Comparison of ENCODE assay signal across 13 mouse cellular contexts in genomic region chr5:115168641-115169415, GRCm38 (mm10). TPM values are rescaled to one million over a fixed set of nuclear protein-coding genes. Genes with fewer than 3 reads are reported as not detected.
DNase-seq lines count a peak whose midpoint lies in the region; ATAC-seq and TF ChIP-seq lines count a peak whose summit lies in the region.
"Had no signal": no experiment of that assay in that cellular context is flagged by ENCODE, and none has a peak within 500 bp of the region (broad histone marks: within the 10 kb centered on the region; RNA-seq: fewer than 3 reads in every experiment).

No protein-coding gene starts in this region.

- H3K4me1 ChIP-seq in forebrain, embryonic 13.5 days: no peaks in the 10 kb centered on the region
- peaks cover 10% of the 10 kb centered on the region for H3K4me1 ChIP-seq in forebrain, embryonic 12.5 days
- H3K4me1 ChIP-seq in thymus, adult 2 months (replicated peaks; ENCODE audit: control insufficient read depth, insufficient read depth, low read length): peaks cover 21% of the 10 kb centered on the region

- TF ChIP-seq CTCF in thymus, adult 2 months (IDR thresholded peaks at IDR 0.05; ENCODE audit: borderline replicate concordance, control insufficient read depth, extremely low read depth, insufficient read depth, low read length, poor library complexity): no peak

- H3K9ac ChIP-seq in forebrain, embryonic 13.5 days: 0 out of 2 replicates have a peak overlapping the region, but pooled peaks have one; percentile 16
- H3K9ac ChIP-seq in forebrain, embryonic 12.5 days: no peak overlapping the region
- H3K9ac ChIP-seq: forebrain, postnatal 0 days; liver, embryonic 13.5 days; midbrain, embryonic 12.5 days had no signal

- H3K9me3 ChIP-seq in forebrain, embryonic 13.5 days (replicated peaks): no peaks in the 10 kb centered on the region
- H3K9me3 ChIP-seq in forebrain, embryonic 12.5 days: no peaks in the 10 kb centered on the region
- H3K9me3 ChIP-seq: midbrain, embryonic 12.5 days had no signal

- no peak overlapping the region for H3K27ac ChIP-seq in forebrain, embryonic 13.5 days
- H3K27ac ChIP-seq in forebrain, embryonic 12.5 days: no peak overlapping the region
- no peak overlapping the region for H3K27ac ChIP-seq in thymus, adult 2 months (ENCODE audit: control insufficient read depth, insufficient read depth, low read length)
- H3K27ac ChIP-seq: liver, embryonic 13.5 days; midbrain, embryonic 12.5 days had no signal

- no peak for ATAC-seq in forebrain, embryonic 13.5 days
- no peak for ATAC-seq in forebrain, embryonic 12.5 days (ENCODE audit: low FRiP score)
- no peak for ATAC-seq in CD4-positive, CD25-positive, alpha-beta regulatory T cell, adult 4 months
- ATAC-seq: forebrain, postnatal 0 days had no signal

- no peak for TF ChIP-seq POLR2A in thymus, adult 2 months (IDR thresholded peaks at IDR 0.05; ENCODE audit: control insufficient read depth, extremely low read depth, insufficient read depth, low read length, poor library complexity)

- H3K4me2 ChIP-seq in forebrain, embryonic 13.5 days: no peak overlapping the region
- H3K4me2 ChIP-seq in forebrain, embryonic 12.5 days: no peak overlapping the region
- H3K4me2 ChIP-seq: liver, embryonic 13.5 days; midbrain, embryonic 12.5 days had no signal

- 51% methylated on average over 27 of the region's 27 CpGs for WGBS in forebrain, embryonic 13.5 days
- WGBS in forebrain, embryonic 12.5 days: 49% methylated on average over 27 of the region's 27 CpGs
- WGBS in thymus, adult 2 months: 87% methylated on average over 27 of the region's 27 CpGs

- DNase-seq in kidney, postnatal 10 days: peak; percentile 33
- DNase-seq in kidney, adult 9 months: no peak
- DNase-seq in thymus, postnatal 4 days: peak; percentile 67
- no peak for DNase-seq in thymus, adult 2 months
- no peak for DNase-seq in frontal cortex, adult 2 months (ENCODE audit: extremely low spot score in 1 of 2, low spot score in 1 of 2)
- DNase-seq: adrenal gland, adult 8-10 months; embryo, embryonic 11 days; forebrain, postnatal 0 days; liver, embryonic 13.5 days had no signal

- no peak overlapping the region for H3K4me3 ChIP-seq in forebrain, embryonic 13.5 days
- no peak overlapping the region for H3K4me3 ChIP-seq in forebrain, embryonic 12.5 days (replicated peaks)
- no peak overlapping the region for H3K4me3 ChIP-seq in thymus, adult 2 months (ENCODE audit: control insufficient read depth, insufficient read depth, low read length)
- H3K4me3 ChIP-seq: liver, embryonic 13.5 days; midbrain, embryonic 12.5 days had no signal

- H3K27me3 ChIP-seq in forebrain, embryonic 13.5 days: no peaks in the 10 kb centered on the region
- H3K27me3 ChIP-seq in forebrain, embryonic 12.5 days: no peaks in the 10 kb centered on the region
- no peaks in the 10 kb centered on the region for H3K27me3 ChIP-seq in thymus, adult 2 months (ENCODE audit: control insufficient read depth, insufficient read depth, low read length)
- H3K27me3 ChIP-seq: liver, embryonic 13.5 days; midbrain, embryonic 12.5 days had no signal

- no peaks in the 10 kb centered on the region for H3K36me3 ChIP-seq in forebrain, embryonic 13.5 days (ENCODE audit: poor library complexity, severe bottlenecking)
- H3K36me3 ChIP-seq in forebrain, embryonic 12.5 days (replicated peaks): no peaks in the 10 kb centered on the region
- H3K36me3 ChIP-seq in thymus, adult 2 months (ENCODE audit: control insufficient read depth, insufficient read depth, low read length): no peaks in the 10 kb centered on the region
- H3K36me3 ChIP-seq: liver, embryonic 13.5 days; midbrain, embryonic 12.5 days had no signal

RNA-seq across cellular contexts. Expression of gene Mlec, which starts 10.8 kb away (rescaled TPM):
- polyA plus RNA-seq in forebrain, embryonic 13.5 days (2015; fragmentation: Nextera tagmentation; extraction: Ambion mirVana): 23.5 and 25.9 TPM in 2 replicates
- 50.3 and 50.8 TPM in 2 replicates for polyA plus RNA-seq in forebrain, embryonic 12.5 days (2016; fragmentation: Nextera tagmentation; extraction: Ambion mirVana)
- polyA plus RNA-seq in thymus, adult 2 months (2012; rRNA removed): 95.0 and 98.5 TPM in 2 replicates
- polyA plus RNA-seq in frontal cortex, adult 2 months (2012; rRNA removed): 66.5 and 67.1 TPM in 2 replicates
- 10 to 100 TPM; 28.9 to 37.0 TPM for polyA plus RNA-seq in CD4-positive, CD25-positive, alpha-beta regulatory T cell, adult 4 months (2017; shearing (Covaris generic))

RNA-seq across cellular contexts. Expression of gene Cabp1, which starts 25.4 kb away (rescaled TPM):
- polyA plus RNA-seq in forebrain, embryonic 13.5 days (2015; fragmentation: Nextera tagmentation; extraction: Ambion mirVana): 5.7 and 12.6 TPM in 2 replicates
- polyA plus RNA-seq in forebrain, embryonic 12.5 days (2016; fragmentation: Nextera tagmentation; extraction: Ambion mirVana): 6.0 and 6.1 TPM in 2 replicates
- 0.50 and 0.58 TPM in 2 replicates for polyA plus RNA-seq in thymus, adult 2 months (2012; rRNA removed)
- polyA plus RNA-seq in frontal cortex, adult 2 months (2012; rRNA removed): 291 and 354 TPM in 2 replicates
- not detected for polyA plus RNA-seq in CD4-positive, CD25-positive, alpha-beta regulatory T cell, adult 4 months (2017; shearing (Covaris generic))
- polyA plus RNA-seq: liver, embryonic 13.5 days had no signal

RNA-seq across cellular contexts. Expression of gene Unc119b, which starts 34.1 kb away (rescaled TPM):
- polyA plus RNA-seq in forebrain, embryonic 13.5 days (2015; fragmentation: Nextera tagmentation; extraction: Ambion mirVana): 44.8 and 49.9 TPM in 2 replicates
- 68.6 and 69.8 TPM in 2 replicates for polyA plus RNA-seq in forebrain, embryonic 12.5 days (2016; fragmentation: Nextera tagmentation; extraction: Ambion mirVana)
- 67.3 and 68.6 TPM in 2 replicates for polyA plus RNA-seq in thymus, adult 2 months (2012; rRNA removed)
- polyA plus RNA-seq in frontal cortex, adult 2 months (2012; rRNA removed): 27.9 and 28.9 TPM in 2 replicates
- polyA plus RNA-seq in CD4-positive, CD25-positive, alpha-beta regulatory T cell, adult 4 months (2017; shearing (Covaris generic)): 10 to 100 TPM; 16.1 to 16.4 TPM

RNA-seq across cellular contexts. Expression of gene Acads, which starts 49.7 kb away (rescaled TPM):
- 27.7 and 28.6 TPM in 2 replicates for polyA plus RNA-seq in forebrain, embryonic 13.5 days (2015; fragmentation: Nextera tagmentation; extraction: Ambion mirVana)
- 32.7 and 33.0 TPM in 2 replicates for polyA plus RNA-seq in forebrain, embryonic 12.5 days (2016; fragmentation: Nextera tagmentation; extraction: Ambion mirVana)
- polyA plus RNA-seq in thymus, adult 2 months (2012; rRNA removed): 99.6 and 101 TPM in 2 replicates
- 13.1 and 14.9 TPM in 2 replicates for polyA plus RNA-seq in frontal cortex, adult 2 months (2012; rRNA removed)
- polyA plus RNA-seq in CD4-positive, CD25-positive, alpha-beta regulatory T cell, adult 4 months (2017; shearing (Covaris generic)): 10 to 100 TPM; 10.6 to 28.4 TPM

Comparison
In these comparisons a context has a peak if more than half of its experiments do, and no peak if none do; other contexts are left out.
1. DNase-seq: peak in kidney, postnatal 10 days (single experiment) and thymus, postnatal 4 days (single experiment); none in kidney, adult 9 months (single experiment), thymus, adult 2 months (single experiment) and frontal cortex, adult 2 months (0 of 2).
2. RNA of gene Cabp1, which starts 25.4 kb away (polyA plus RNA-seq): 291 to 354 TPM in frontal cortex, adult 2 months; 5.7 to 12.6 TPM in forebrain, embryonic 13.5 days, 6.0 to 6.1 TPM in forebrain, embryonic 12.5 days, 0.50 to 0.58 TPM in thymus, adult 2 months and not detected in CD4-positive, CD25-positive, alpha-beta regulatory T cell, adult 4 months; every median in the first group is over 10 times any median in the second.